Mouse (Mus musculus): Measurements from ENCODE around the gene Gm28230.

The Gm28230 gene

GRCm38 (mm10) chr2:74691022-74691951 lies 35.2 kb upstream of the Gm28230 start, which contains the start of gene Hoxd10:
Gene Hoxd10, plus strand, starts transcription at chr2:74691924.
- DNase-seq: no peak

- no peak for DNase-seq
These were observed 34.3 kb upstream of the Gm28230 start for GRCm38 (mm10) chr2:74691995-74692807.

- DNase-seq: no peak
These were observed 33.6 kb upstream of the Gm28230 start for GRCm38 (mm10) chr2:74692808-74693431.

GRCm38 (mm10) chr2:74693432-74693827 lies 33.1 kb upstream of the Gm28230 start:
- DNase-seq: no peak

GRCm38 (mm10) chr2:74694066-74694465 lies 32.5 kb upstream of the Gm28230 start:
- peak in 1 of 2 experiments; percentile 24 for DNase-seq

GRCm38 (mm10) chr2:74695383-74695782 lies 31.1 kb upstream of the Gm28230 start:
- DNase-seq: no peak

GRCm38 (mm10) chr2:74695813-74696430 lies 30.6 kb upstream of the Gm28230 start:
- no peak for DNase-seq

- DNase-seq: peak in 1 of 2 experiments; percentile 8
These were observed 29.8 kb upstream of the Gm28230 start for GRCm38 (mm10) chr2:74696442-74697335.

GRCm38 (mm10) chr2:74697567-74698121 lies 28.9 kb upstream of the Gm28230 start, which contains the start of gene Hoxd9:
Gene Hoxd9, plus strand, starts transcription at chr2:74697727.
- DNase-seq: peak in 1 of 2 experiments; percentile 39

- DNase-seq: peak in 1 of 2 experiments; percentile 26
These were observed 28.1 kb upstream of the Gm28230 start for GRCm38 (mm10) chr2:74698201-74699052.

GRCm38 (mm10) chr2:74699053-74699430 lies 27.5 kb upstream of the Gm28230 start:
- peak; percentile 17 to 30 for DNase-seq

GRCm38 (mm10) chr2:74699664-74700545 lies 26.6 kb upstream of the Gm28230 start:
- DNase-seq: peak in 1 of 2 experiments; percentile 20

GRCm38 (mm10) chr2:74700546-74701112 lies 25.9 kb upstream of the Gm28230 start:
- peak in 1 of 2 experiments; percentile 11 for DNase-seq

GRCm38 (mm10) chr2:74701949-74702819 lies 24.3 kb upstream of the Gm28230 start:
- peak; percentile 89 to 92 for DNase-seq

GRCm38 (mm10) chr2:74702820-74703219 lies 23.7 kb upstream of the Gm28230 start:
- no peak for DNase-seq

- DNase-seq: peak in 1 of 2 experiments; percentile 20
These were observed 23.2 kb upstream of the Gm28230 start for GRCm38 (mm10) chr2:74703317-74703716.

- DNase-seq: peak in 1 of 2 experiments; percentile 12
These were observed 22.7 kb upstream of the Gm28230 start for GRCm38 (mm10) chr2:74703720-74704392.
